Mouse (Mus musculus): ENCODE data around the gene 4930578G10Rik. TPM values are rescaled to one million over a fixed set of nuclear protein-coding genes. Genes with fewer than 3 reads are reported as not detected.

Gene 4930578G10Rik
- polyA plus RNA-seq, 1 experiment from 2014 or later: not detected

DNA sequence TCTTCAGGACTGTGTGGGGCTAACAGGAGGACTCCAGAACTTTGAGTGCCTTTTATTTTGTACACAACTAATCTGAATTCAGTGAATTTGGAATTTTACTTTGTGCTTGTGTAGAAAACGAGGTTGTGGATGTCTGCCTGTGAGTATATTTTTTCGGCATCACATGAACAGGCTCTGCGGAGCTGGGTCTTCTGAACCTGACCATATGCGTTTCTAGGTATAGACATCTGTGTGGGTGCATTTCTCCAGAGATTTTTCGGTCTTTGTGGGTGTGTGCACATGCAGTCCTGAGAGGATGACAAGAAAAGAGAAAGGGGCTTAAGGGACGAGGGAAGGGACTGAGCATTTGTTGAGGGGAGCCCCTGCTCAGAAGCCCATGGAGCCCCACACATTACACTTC is 151.6 kb downstream of the 4930578G10Rik start:
- ATAC-seq (replicated peaks; ENCODE audit: insufficient number of reproducible peaks, low FRiP score, low TSS enrichment): no peak
- WGBS (ENCODE audit: insufficient replicate concordance): 83% methylated on average over 6 of the region's 6 CpGs
- H3K9ac ChIP-seq (ENCODE audit: low read depth, low read length): no peak overlapping the region

DNA sequence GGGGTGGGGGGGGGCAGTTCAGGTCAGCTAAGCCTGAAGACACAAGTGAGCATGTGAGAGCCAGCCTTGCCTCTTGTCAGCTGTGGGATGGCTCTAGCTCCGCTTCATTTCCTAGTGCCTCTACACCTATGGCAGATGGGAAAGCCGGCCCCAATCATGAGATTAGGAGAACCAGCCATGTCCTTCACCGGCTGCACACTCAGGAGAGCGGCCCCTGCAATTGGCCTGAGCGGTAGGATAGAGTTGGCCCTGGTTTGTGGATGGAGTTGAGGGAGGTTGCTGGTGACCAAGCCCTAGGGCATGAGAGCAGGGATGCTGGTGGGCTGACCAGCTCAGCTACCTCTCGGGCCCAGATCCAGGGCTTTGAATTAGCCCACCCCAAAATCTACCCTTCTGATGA is 153.5 kb downstream of the 4930578G10Rik start:
- Histone ChIP-seq H3K9me3 (replicated peaks; ENCODE audit: control insufficient read depth, low read length) (no peaks in the 10 kb centered on the region), H3K36me3 (ENCODE audit: control insufficient read depth, insufficient read depth, low read length) (no peaks in the 10 kb centered on the region), H3K27ac (ENCODE audit: low read depth, low read length) (no peak overlapping the region), H3K4me2 (no peak overlapping the region), H3K4me1 (ENCODE audit: control insufficient read depth, insufficient read depth, low read length) (no peaks in the 10 kb centered on the region), H3K9ac (ENCODE audit: low read depth, low read length) (no peak overlapping the region), H3K4me3 (ENCODE audit: low read depth, low read length) (no peak overlapping the region), H3K27me3 (ENCODE audit: control insufficient read depth, insufficient read depth, low read length) (no peaks in the 10 kb centered on the region)
- 79% methylated on average over 6 of the region's 6 CpGs for WGBS (ENCODE audit: insufficient replicate concordance)
- ATAC-seq (replicated peaks; ENCODE audit: insufficient number of reproducible peaks, low FRiP score, low TSS enrichment): no peak

More for the DNA sequence above, 151.6 kb downstream of the 4930578G10Rik start:
- no peaks in the 10 kb centered on the region for H3K27me3 ChIP-seq (ENCODE audit: control insufficient read depth, insufficient read depth, low read length)
- no peaks in the 10 kb centered on the region for H3K4me1 ChIP-seq (ENCODE audit: control insufficient read depth, insufficient read depth, low read length)
- no peak overlapping the region for H3K4me3 ChIP-seq (ENCODE audit: low read depth, low read length)
- H3K9me3 ChIP-seq (replicated peaks; ENCODE audit: control insufficient read depth, low read length): no peaks in the 10 kb centered on the region
- no peak overlapping the region for H3K27ac ChIP-seq (ENCODE audit: low read depth, low read length)
- H3K4me2 ChIP-seq: no peak overlapping the region
- no peaks in the 10 kb centered on the region for H3K36me3 ChIP-seq (ENCODE audit: control insufficient read depth, insufficient read depth, low read length)

- H3K36me3 ChIP-seq (ENCODE audit: control insufficient read depth, insufficient read depth, low read length): no peaks in the 10 kb centered on the region
- H3K27me3 ChIP-seq (ENCODE audit: control insufficient read depth, insufficient read depth, low read length): no peaks in the 10 kb centered on the region
- H3K4me3 ChIP-seq (ENCODE audit: low read depth, low read length): no peak overlapping the region
- H3K4me2 ChIP-seq: no peak overlapping the region
- no peak overlapping the region for H3K9ac ChIP-seq (ENCODE audit: low read depth, low read length)
- H3K4me1 ChIP-seq (ENCODE audit: control insufficient read depth, insufficient read depth, low read length): no peaks in the 10 kb centered on the region
- H3K27ac ChIP-seq (ENCODE audit: low read depth, low read length): no peak overlapping the region
- no peaks in the 10 kb centered on the region for H3K9me3 ChIP-seq (replicated peaks; ENCODE audit: control insufficient read depth, low read length)
- ATAC-seq (replicated peaks; ENCODE audit: insufficient number of reproducible peaks, low FRiP score, low TSS enrichment): no peak
- WGBS (ENCODE audit: insufficient replicate concordance): 65% methylated on average over 7 of the region's 7 CpGs
Measured at GRCm38 (mm10) chr4:42891176-42891575, 155.8 kb downstream of the 4930578G10Rik start.

GRCm38 (mm10) chr4:42895118-42895517 is 159.8 kb downstream of the 4930578G10Rik start:
- no peak for ATAC-seq (replicated peaks; ENCODE audit: insufficient number of reproducible peaks, low FRiP score, low TSS enrichment)
- H3K4me2 ChIP-seq: no peak overlapping the region
- no peaks in the 10 kb centered on the region for H3K4me1 ChIP-seq (ENCODE audit: control insufficient read depth, insufficient read depth, low read length)
- no peak overlapping the region for H3K4me3 ChIP-seq (ENCODE audit: low read depth, low read length)
- H3K27ac ChIP-seq (ENCODE audit: low read depth, low read length): no peak overlapping the region
- no peaks in the 10 kb centered on the region for H3K36me3 ChIP-seq (ENCODE audit: control insufficient read depth, insufficient read depth, low read length)
- WGBS (ENCODE audit: insufficient replicate concordance): 79% methylated on average over 7 of the region's 7 CpGs
- H3K9ac ChIP-seq (ENCODE audit: low read depth, low read length): no peak overlapping the region
- no peaks in the 10 kb centered on the region for H3K9me3 ChIP-seq (replicated peaks; ENCODE audit: control insufficient read depth, low read length)
- no peaks in the 10 kb centered on the region for H3K27me3 ChIP-seq (ENCODE audit: control insufficient read depth, insufficient read depth, low read length)

Other genes with a start within 250 kb of the 4930578G10Rik start
- gene Fam205a2, start 207.4 kb upstream of the 4930578G10Rik start, polyA plus RNA-seq (2014; fragmentation: Nextera tagmentation; extraction: Ambion mirVana): 0.06 and 0.07 TPM in 2 replicates
- not detected in 2 replicates for gene Gm10591, start 123.3 kb upstream of the 4930578G10Rik start, polyA plus RNA-seq (2014; fragmentation: Nextera tagmentation; extraction: Ambion mirVana)
- 0.23 TPM in 1 of 2 replicates, not detected in the other for gene Gm2564, start 105.8 kb upstream of the 4930578G10Rik start, polyA plus RNA-seq (2014; fragmentation: Nextera tagmentation; extraction: Ambion mirVana)
- not detected in 2 replicates for gene Ccl27b, start 80.3 kb upstream of the 4930578G10Rik start, polyA plus RNA-seq (2014; fragmentation: Nextera tagmentation; extraction: Ambion mirVana)
- gene Il11ra2, start 73.7 kb upstream of the 4930578G10Rik start, polyA plus RNA-seq (2014; fragmentation: Nextera tagmentation; extraction: Ambion mirVana): not detected in 2 replicates
- not detected in 2 replicates for gene Ccl19, start 21.0 kb downstream of the 4930578G10Rik start, polyA plus RNA-seq (2014; fragmentation: Nextera tagmentation; extraction: Ambion mirVana)
- gene Ccl21a, start 38.4 kb downstream of the 4930578G10Rik start, polyA plus RNA-seq (2014; fragmentation: Nextera tagmentation; extraction: Ambion mirVana): 0.89 and 1.6 TPM in 2 replicates
- gene Fam205a1, start 118.3 kb downstream of the 4930578G10Rik start, polyA plus RNA-seq (2014; fragmentation: Nextera tagmentation; extraction: Ambion mirVana): not detected in 2 replicates
- 0.13 TPM in 1 of 2 replicates, not detected in the other for gene Gm12394, start 121.2 kb downstream of the 4930578G10Rik start, polyA plus RNA-seq (2014; fragmentation: Nextera tagmentation; extraction: Ambion mirVana)
- 0.46 TPM in 1 of 2 replicates, not detected in the other for gene Fam205c, start 138.7 kb downstream of the 4930578G10Rik start, polyA plus RNA-seq (2014; fragmentation: Nextera tagmentation; extraction: Ambion mirVana)
- gene Phf24, start 181.1 kb downstream of the 4930578G10Rik start, polyA plus RNA-seq (2014; fragmentation: Nextera tagmentation; extraction: Ambion mirVana): 1.9 and 2.4 TPM in 2 replicates
- 11.8 and 12.9 TPM in 2 replicates for gene Dnajb5, start 214.3 kb downstream of the 4930578G10Rik start, polyA plus RNA-seq (2014; fragmentation: Nextera tagmentation; extraction: Ambion mirVana)
- gene 1700022I11Rik, start 234.1 kb downstream of the 4930578G10Rik start, polyA plus RNA-seq (2014; fragmentation: Nextera tagmentation; extraction: Ambion mirVana): 0.36 and 0.69 TPM in 2 replicates